Mouse (Mus musculus): ENCODE measurements around the gene Cic. TPM values are rescaled to one million over a fixed set of nuclear protein-coding genes. Genes with fewer than 3 reads are reported as not detected.
A peak's percentile ranks its signal among the peaks of the same experiment; 100 is the strongest.
"Not testable (repeated sequence)": the region's sequence is repeated elsewhere in the genome, so short reads cannot be mapped to it uniquely, and the experiment has no call there.

Cic gene
- polyA plus RNA-seq, 1 experiment, result 290 TPM

- Histone ChIP-seq H3K4me3 (replicated peaks) (peak within 1 kb of the TSS; percentile 97), H3K36me3 (replicated peaks; ENCODE audit: low read length) (peaks cover 10% of the 10 kb centered on the region), H3K27me3 (replicated peaks) (peaks cover 9% of the 10 kb centered on the region), H3K9me3 (no peaks in the 10 kb centered on the region), H3K4me1 (peaks cover 51% of the 10 kb centered on the region)
- TF ChIP-seq FLI1 (IDR thresholded peaks at IDR 0.05; ENCODE audit: low read length) (no peak), GATA1 (IDR thresholded peaks at IDR 0.05; ENCODE audit: borderline replicate concordance, low read length) (no peak)
Measured at GRCm38 (mm10) chr7:25250141-25250972, 17.1 kb upstream of the Cic start, which contains the start of gene Erf. Gene Erf (minus strand): TSS chr7:25250761.

GRCm38 (mm10) chr7:25251071-25251791 lies 16.3 kb upstream of the Cic start:
- no peaks in the 10 kb centered on the region for H3K9me3 ChIP-seq
- TF ChIP-seq FLI1 (IDR thresholded peaks at IDR 0.05; ENCODE audit: low read length) (no peak), GATA1 (IDR thresholded peaks at IDR 0.05; ENCODE audit: borderline replicate concordance, low read length) (no peak)
- H3K36me3 ChIP-seq (replicated peaks; ENCODE audit: low read length), result peaks cover under 1% of the 10 kb centered on the region
- peak overlapping the region; percentile 97 for H3K4me3 ChIP-seq (replicated peaks)
- peaks cover 42% of the 10 kb centered on the region for H3K4me1 ChIP-seq
- H3K27me3 ChIP-seq (replicated peaks), result peaks cover 12% of the 10 kb centered on the region

- no peak overlapping the region for H3K4me3 ChIP-seq (replicated peaks)
- no peaks in the 10 kb centered on the region for H3K9me3 ChIP-seq
- no peaks in the 10 kb centered on the region for H3K36me3 ChIP-seq (replicated peaks; ENCODE audit: low read length)
- peaks cover 36% of the 10 kb centered on the region for H3K4me1 ChIP-seq
- TF ChIP-seq GATA1 (IDR thresholded peaks at IDR 0.05; ENCODE audit: borderline replicate concordance, low read length) (no peak), FLI1 (IDR thresholded peaks at IDR 0.05; ENCODE audit: low read length) (no peak)
- peaks cover 12% of the 10 kb centered on the region for H3K27me3 ChIP-seq (replicated peaks)
Measured at GRCm38 (mm10) chr7:25251822-25252221, 15.7 kb upstream of the Cic start.

- no peaks in the 10 kb centered on the region for H3K27me3 ChIP-seq (replicated peaks)
- H3K4me3 ChIP-seq (replicated peaks), result no peak overlapping the region
- H3K4me1 ChIP-seq, result peaks cover 27% of the 10 kb centered on the region
- no peaks in the 10 kb centered on the region for H3K36me3 ChIP-seq (replicated peaks; ENCODE audit: low read length)
- no peaks in the 10 kb centered on the region for H3K9me3 ChIP-seq
- TF ChIP-seq GATA1 (IDR thresholded peaks at IDR 0.05; ENCODE audit: borderline replicate concordance, low read length) (no peak), FLI1 (IDR thresholded peaks at IDR 0.05; ENCODE audit: low read length) (no peak)
Measured at GRCm38 (mm10) chr7:25261896-25262295, 5.6 kb upstream of the Cic start.

GRCm38 (mm10) chr7:25263968-25264870 lies 3.3 kb upstream of the Cic start:
- peaks cover 29% of the 10 kb centered on the region for H3K4me1 ChIP-seq
- no peak for TF ChIP-seq FLI1 (IDR thresholded peaks at IDR 0.05; ENCODE audit: low read length)
- TF ChIP-seq GATA1 (IDR thresholded peaks at IDR 0.05; ENCODE audit: borderline replicate concordance, low read length), result no peak
- no peaks in the 10 kb centered on the region for H3K36me3 ChIP-seq (replicated peaks; ENCODE audit: low read length)
- no peaks in the 10 kb centered on the region for H3K27me3 ChIP-seq (replicated peaks)
- no peak overlapping the region for H3K4me3 ChIP-seq (replicated peaks)
- H3K9me3 ChIP-seq, result no peaks in the 10 kb centered on the region

- H3K4me1 ChIP-seq, result peaks cover 45% of the 10 kb centered on the region
- H3K9me3 ChIP-seq; H3K27me3 ChIP-seq (replicated peaks); H3K4me3 ChIP-seq (replicated peaks): not testable (repeated sequence)
- peaks cover 11% of the 10 kb centered on the region for H3K36me3 ChIP-seq (replicated peaks; ENCODE audit: low read length)
Measured at GRCm38 (mm10) chr7:25265743-25266142, 1.8 kb upstream of the Cic start.

GRCm38 (mm10) chr7:25266180-25266962 lies 1.1 kb upstream of the Cic start:
- TF ChIP-seq FLI1 (IDR thresholded peaks at IDR 0.05; ENCODE audit: low read length) (no peak), GATA1 (IDR thresholded peaks at IDR 0.05; ENCODE audit: borderline replicate concordance, low read length) (no peak)
- Histone ChIP-seq H3K4me3 (replicated peaks) (peak overlapping the region; percentile 98), H3K4me1 (peaks cover 51% of the 10 kb centered on the region)

GRCm38 (mm10) chr7:25267751-25268463 lies 403 bp downstream of the Cic start:
- TF ChIP-seq FLI1 (IDR thresholded peaks at IDR 0.05; ENCODE audit: low read length) (no peak), GATA1 (IDR thresholded peaks at IDR 0.05; ENCODE audit: borderline replicate concordance, low read length) (no peak)
- peak overlapping the region; percentile 98 for H3K4me3 ChIP-seq (replicated peaks)
- no peaks in the 10 kb centered on the region for H3K27me3 ChIP-seq (replicated peaks)
- peaks cover 64% of the 10 kb centered on the region for H3K4me1 ChIP-seq
- peaks cover 32% of the 10 kb centered on the region for H3K36me3 ChIP-seq (replicated peaks; ENCODE audit: low read length)
- no peaks in the 10 kb centered on the region for H3K9me3 ChIP-seq

More at GRCm38 (mm10) chr7:25266180-25266962, 1.1 kb upstream of the Cic start:
- H3K9me3 ChIP-seq, result no peaks in the 10 kb centered on the region
- no peaks in the 10 kb centered on the region for H3K27me3 ChIP-seq (replicated peaks)
- H3K36me3 ChIP-seq (replicated peaks; ENCODE audit: low read length), result peaks cover 17% of the 10 kb centered on the region
